Mouse (Mus musculus) kidney, embryonic 14.5 days (tissue): ENCODE measurements around the gene Snx3. TPM values are rescaled to one million over a fixed set of nuclear protein-coding genes. Genes with fewer than 3 reads are reported as not detected.

Experiments used
- ATAC-seq: fragments of 200-750 bp; cut with Nextera tagmentation; 2 replicates; pipeline ENCODE4 v1.8.0; 2017; ENCODE audit warnings: moderate number of reproducible peaks, mild to moderate bottlenecking, moderate TSS enrichment, moderate library complexity; ENCODE audit not compliant: low FRiP score, low TSS enrichment
- H3K27ac ChIP-seq: fragments of 300-500 bp; sonication (generic); 2 replicates; pipeline ENCODE4 v1.5.1; 2014; ENCODE audit warnings: low read depth, mild to moderate bottlenecking, low read length, moderate library complexity, mixed read lengths
- H3K27me3 ChIP-seq: fragments of 300-500 bp; sonication (generic); 2 replicates; pipeline ENCODE4 v1.6.1; 2014; ENCODE audit warnings: mild to moderate bottlenecking, low read length; ENCODE audit not compliant: control insufficient read depth, insufficient read depth
- H3K36me3 ChIP-seq: fragments of 300-500 bp; sonication (generic); 2 replicates; pipeline ENCODE4 v1.6.1; 2014; ENCODE audit warnings: low read length, mixed read lengths; ENCODE audit not compliant: control insufficient read depth, insufficient read depth
- H3K4me1 ChIP-seq: fragments of 300-500 bp; sonication (generic); 2 replicates; pipeline ENCODE4 v1.6.1; 2014; ENCODE audit warnings: low read length, mixed read lengths; ENCODE audit not compliant: control insufficient read depth, insufficient read depth
- H3K4me2 ChIP-seq: fragments of 300-500 bp; sonication (generic); replicated peaks from 2 replicates; pipeline ENCODE4 v1.6.1; 2014; ENCODE audit warnings: low read depth, mild to moderate bottlenecking, low read length
- H3K4me3 ChIP-seq: fragments of 300-500 bp; sonication (generic); 2 replicates; pipeline ENCODE4 v1.5.1; 2014; ENCODE audit warnings: mild to moderate bottlenecking, low read length
- H3K9ac ChIP-seq: fragments of 300-500 bp; sonication (generic); 2 replicates; pipeline ENCODE4 v1.6.1; 2014; ENCODE audit warnings: low read depth, mild to moderate bottlenecking, low read length, moderate library complexity
- H3K9me3 ChIP-seq: fragments of 300-500 bp; sonication (generic); 2 replicates; pipeline ENCODE4 v1.6.1; 2016; ENCODE audit warnings: low read length; ENCODE audit not compliant: control insufficient read depth
- WGBS: fragments of 180-500 bp; shearing (Covaris S2); extraction: QIAGEN DNeasy Blood & Tissue Kit; methylation state at CpG from one replicate; pipeline ENCODE4 v1.1.7; 2014; 5-methylcytosine and 5-hydroxymethylcytosine counted together
- polyA plus RNA-seq: library from polyadenylated mRNA; unstranded; fragments of >200 nt; fragmentation: Nextera tagmentation; extraction: Ambion mirVana; gene quantifications from 2 replicates; pipeline ENCODE4 v1.2.1, GENCODE M21; 2014

Gene Snx3
- polyA plus RNA-seq, 1 experiment from 2014 or later = 302 TPM

DNA sequence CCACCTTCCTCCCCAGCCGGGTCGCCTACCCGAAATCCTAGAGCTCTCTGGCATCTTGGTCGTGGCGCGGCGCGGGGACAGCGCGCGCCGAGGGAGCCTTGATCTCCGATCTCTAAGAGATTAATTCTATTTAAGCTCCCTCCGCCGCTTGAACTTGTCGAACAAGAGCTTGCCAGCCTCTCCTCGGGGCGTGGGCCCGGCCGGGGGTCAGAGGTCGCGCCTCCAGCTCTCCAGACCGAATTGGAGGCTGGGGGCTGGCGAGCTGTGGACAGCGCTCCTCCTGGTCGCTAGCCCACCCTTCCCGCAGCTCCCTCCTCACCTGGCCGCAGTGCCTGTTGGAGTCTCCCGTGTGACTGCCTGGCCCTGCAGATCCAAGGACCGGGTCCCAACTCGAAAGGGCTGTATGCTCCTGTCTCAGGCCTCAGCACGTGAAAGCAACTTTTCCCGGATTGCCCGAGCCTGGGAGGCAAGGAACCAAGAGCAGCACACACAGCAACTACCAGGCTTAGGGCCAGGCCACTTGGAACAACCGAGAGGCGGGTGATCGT is 82.7 kb downstream of the Snx3 start:
- Histone ChIP-seq H3K9me3 (no peaks in the 10 kb centered on the region; the same call in 1 of the 2 replicates), H3K27me3 (peaks cover 98% of the 10 kb centered on the region), H3K27ac (no peak overlapping the region), H3K36me3 (no peaks in the 10 kb centered on the region), H3K9ac (no peak overlapping the region), H3K4me2 (no peak overlapping the region; the same call in 1 of the 2 replicates), H3K4me1 (peaks cover 19% of the 10 kb centered on the region; the same call in 1 of the 2 replicates), H3K4me3 (peak overlapping the region; percentile 7)
- under 1% methylated on average over 37 of the region's 37 CpGs for whole genome bisulfite sequencing
- ATAC-seq = no peak

Other genes starting within 250 kb of the Snx3 start
- gene Foxo3, start 225.3 kb upstream of the Snx3 start, polyA plus RNA-seq = 8.2 and 10.2 TPM in 2 replicates
- 5.9 and 8.1 TPM in 2 replicates for gene Afg1l, start 23.5 kb upstream of the Snx3 start, polyA plus RNA-seq
- not detected in 2 replicates for gene Nr2e1, start 81.6 kb downstream of the Snx3 start, polyA plus RNA-seq
- gene Ostm1, start 81.8 kb downstream of the Snx3 start, polyA plus RNA-seq = 8.5 and 12.9 TPM in 2 replicates